Mouse (Mus musculus): Measurements from ENCODE around the gene Zfp709. TPM values are rescaled to one million over a fixed set of nuclear protein-coding genes. Genes with fewer than 3 reads are reported as not detected.
"Not testable (repeated sequence)": the region's sequence is repeated elsewhere in the genome, so short reads cannot be mapped to it uniquely, and the experiment has no call there.

Gene Zfp709
- total RNA-seq, 2 experiments from 2014 or later = 8.8 to 8.9 TPM

- peak; percentile 82 to 86 for DNase-seq (ENCODE audit: extremely low spot score in 1 of 2, low spot score in 1 of 2)
These were observed 41.0 kb downstream of the Zfp709 start for GRCm38 (mm10) chr8:71922567-71923401.

DNA sequence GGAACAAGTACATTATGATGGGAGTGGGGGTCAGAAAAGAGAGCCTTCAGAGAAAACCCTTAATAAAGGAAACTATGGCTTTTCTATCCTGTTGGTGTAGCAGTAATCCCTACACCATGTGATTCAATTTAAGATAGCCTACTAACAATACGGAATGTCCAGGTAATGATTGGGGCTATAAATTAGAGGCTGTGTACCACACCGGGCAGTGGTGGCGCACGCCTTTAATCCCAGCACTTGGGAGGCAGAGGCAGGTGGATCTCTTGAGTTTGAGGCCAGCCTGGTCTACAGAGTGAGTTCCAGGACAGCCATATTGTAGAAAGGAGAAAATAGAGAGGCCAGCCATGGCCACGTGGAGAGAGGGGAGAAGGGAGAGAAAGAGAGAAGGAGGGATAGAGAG is 44.0 kb downstream of the Zfp709 start:
- DNase-seq (ENCODE audit: extremely low spot score in 1 of 2, low spot score in 1 of 2) = no peak

DNA sequence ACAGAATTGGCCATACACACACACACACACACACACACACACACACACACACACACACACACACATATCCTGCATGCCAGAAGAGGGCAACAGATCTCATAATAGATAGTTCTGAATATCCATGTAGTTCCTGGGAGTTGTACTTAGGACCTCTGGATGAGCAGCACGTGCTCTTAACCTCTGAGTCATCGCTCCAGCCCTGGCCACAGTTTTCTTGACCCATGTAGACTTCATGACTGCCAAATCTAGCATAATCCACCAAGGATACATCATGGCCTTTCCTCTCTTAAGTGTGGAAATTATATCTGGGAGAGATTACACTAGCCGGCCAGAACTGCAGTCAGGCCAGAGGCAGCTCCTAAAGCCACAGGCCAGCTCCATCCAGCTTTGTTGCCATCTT is 44.7 kb downstream of the Zfp709 start:
- no peak for DNase-seq (ENCODE audit: extremely low spot score in 1 of 2, low spot score in 1 of 2)

- DNase-seq (ENCODE audit: extremely low spot score in 1 of 2, low spot score in 1 of 2) = no peak
These were observed 46.0 kb downstream of the Zfp709 start for GRCm38 (mm10) chr8:71927779-71928178.

GRCm38 (mm10) chr8:71938037-71938436 is 56.2 kb downstream of the Zfp709 start:
- DNase-seq (ENCODE audit: extremely low spot score in 1 of 2, low spot score in 1 of 2) = not testable (repeated sequence)

DNA sequence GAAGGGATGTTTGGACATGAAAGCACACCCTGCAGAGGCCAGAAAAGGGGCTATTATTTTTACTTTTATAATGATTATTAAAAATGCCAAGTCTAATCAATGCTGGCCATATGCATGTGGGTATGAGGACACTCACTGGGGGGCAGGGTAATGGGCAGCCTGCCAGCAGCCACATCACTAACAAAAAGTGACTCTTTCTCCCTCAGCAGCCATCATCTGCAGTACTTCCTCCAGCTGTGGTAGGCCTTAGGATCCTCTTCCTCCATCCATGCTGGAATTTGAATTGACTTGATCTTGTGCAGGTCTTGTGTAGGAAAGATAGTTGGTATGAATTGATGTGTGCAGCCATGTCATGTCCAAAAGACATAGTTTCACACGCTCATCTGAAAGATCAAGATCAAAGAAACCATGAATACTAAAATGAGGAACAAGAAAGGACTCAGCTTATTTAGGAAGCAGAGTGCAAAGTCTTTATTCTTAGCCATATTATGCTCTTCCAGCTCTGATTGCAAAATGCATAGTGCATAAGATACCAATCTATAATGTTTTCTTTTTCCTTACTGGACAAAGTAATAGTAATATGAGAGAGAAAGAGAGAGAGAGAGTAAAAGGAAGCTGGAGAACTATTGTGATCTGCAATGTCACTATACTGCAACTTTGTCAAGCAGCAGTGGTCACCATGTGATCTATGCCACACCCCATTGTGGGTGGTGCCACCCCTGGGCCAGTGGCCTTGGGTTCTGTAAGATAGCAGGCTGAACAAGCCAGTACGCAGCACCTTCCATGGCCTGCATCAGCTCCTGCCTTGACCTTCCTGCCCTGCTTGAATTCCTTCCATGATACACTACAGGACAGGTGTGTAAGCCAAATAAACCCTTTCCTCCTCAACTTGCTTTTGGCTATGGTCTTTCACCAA is 58.7 kb downstream of the Zfp709 start:
- no peak for DNase-seq (ENCODE audit: extremely low spot score in 1 of 2, low spot score in 1 of 2)

- no peak for DNase-seq (ENCODE audit: extremely low spot score in 1 of 2, low spot score in 1 of 2)
These were observed 60.0 kb downstream of the Zfp709 start for GRCm38 (mm10) chr8:71941776-71942175.

Other genes starting within 250 kb of the Zfp709 start
- 100 to 1,000 TPM; 235 to 291 TPM for gene Unc13a, start 210.3 kb upstream of the Zfp709 start, total RNA-seq (2021)
- gene Jak3, start 205.7 kb upstream of the Zfp709 start, total RNA-seq (2021) = 1 to 10 TPM; 4.9 to 5.6 TPM
- 1 to 10 TPM in 1 of 2 experiments, under 1 TPM in 1; 0.98 to 3.3 TPM for gene Insl3, start 192.8 kb upstream of the Zfp709 start, total RNA-seq (2021)
- under 1 TPM; 0.42 to 0.47 TPM for gene B3gnt3, start 180.2 kb upstream of the Zfp709 start, total RNA-seq (2021)
- gene Fcho1, start 156.3 kb upstream of the Zfp709 start, total RNA-seq (2021) = 100 to 1,000 TPM in 1 of 2 experiments, 10 to 100 TPM in 1; 88.0 to 106 TPM
- 10 to 100 TPM; 13.4 to 13.9 TPM for gene Zfp882, start 26.6 kb downstream of the Zfp709 start, total RNA-seq (2021)
- gene Zfp617, start 26.6 kb downstream of the Zfp709 start, total RNA-seq (2021) = 10 to 100 TPM; 25.6 to 30.8 TPM
- 10 to 100 TPM; 15.4 to 21.8 TPM for gene Zfp961, start 69.0 kb downstream of the Zfp709 start, total RNA-seq (2021)
- not detected for gene Cyp4f18, start 127.6 kb downstream of the Zfp709 start, total RNA-seq (2021)
- not detected for gene Olfr372, start 159.2 kb downstream of the Zfp709 start, total RNA-seq (2021)
- not detected for gene Olfr373, start 201.2 kb downstream of the Zfp709 start, total RNA-seq (2021)
- gene Olfr374, start 225.0 kb downstream of the Zfp709 start, total RNA-seq (2021) = not detected

All from layer of hippocampus, postnatal 25 days (tissue).